ENCODE assay signal across 12 mouse cellular contexts in the genomic region with DNA sequence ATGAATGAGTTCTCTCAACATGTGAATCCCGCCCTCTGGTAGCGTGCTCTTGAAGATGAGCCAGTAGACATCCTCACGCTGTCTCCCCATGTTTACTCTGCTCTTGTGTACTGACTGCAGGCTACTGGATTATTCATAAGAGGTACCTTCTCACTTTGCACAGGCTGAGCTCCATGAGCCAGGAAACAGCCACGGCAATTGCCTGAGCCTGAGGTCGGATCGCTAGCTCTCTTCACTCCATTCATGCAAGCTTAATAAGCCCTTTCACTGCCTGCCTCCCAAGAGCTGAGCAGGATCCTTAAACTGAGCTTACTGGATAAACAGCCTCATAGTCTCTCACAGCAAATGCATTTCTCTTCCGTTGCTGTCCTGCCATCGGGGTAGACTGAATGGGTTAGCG.
DNase-seq lines count a peak whose midpoint lies in the region; ATAC-seq and TF ChIP-seq lines count a peak whose summit lies in the region.
"Had no signal": no experiment of that assay in that cellular context is flagged by ENCODE, and none has a peak within 500 bp of the region (broad histone marks: within the 10 kb centered on the region; RNA-seq: fewer than 3 reads in every experiment).

No protein-coding gene starts in this region.

- DNase-seq in embryonic facial prominence, embryonic 14.5 days (ENCODE audit: low spot score), result peak; percentile 41
- DNase-seq in embryonic facial prominence, embryonic 10.5 days (ENCODE audit: low spot score), result no peak
- peak; percentile 76 for DNase-seq in midbrain, embryonic 11.5 days (ENCODE audit: low spot score, missing footprints)
- no peak for DNase-seq in midbrain, embryonic 10.5 days (ENCODE audit: low spot score)
- DNase-seq in thymus, postnatal 0 days (ENCODE audit: low spot score), result no peak
- no peak for DNase-seq in spleen, postnatal 4 days (ENCODE audit: low spot score in 2 of 2)
- DNase-seq: cerebellum, adult 9-11 months; kidney, adult 18-20 months had no signal

- H3K36me3 ChIP-seq in embryonic facial prominence, embryonic 14.5 days (ENCODE audit: control insufficient read depth, insufficient read depth, low read length), result peaks cover 10% of the 10 kb centered on the region; the same call in 1 of the 2 replicates
- H3K36me3 ChIP-seq in embryonic facial prominence, embryonic 10.5 days (replicated peaks), result peaks cover 6% of the 10 kb centered on the region; the same call in 1 of the 2 replicates
- H3K36me3 ChIP-seq in midbrain, embryonic 11.5 days (ENCODE audit: control insufficient read depth, insufficient read depth, low read length), result no peaks in the 10 kb centered on the region
- H3K36me3 ChIP-seq in midbrain, embryonic 10.5 days, result peaks cover 6% of the 10 kb centered on the region; the same call in 1 of the 2 replicates
- H3K36me3 ChIP-seq in midbrain, embryonic 13.5 days, result peaks cover 5% of the 10 kb centered on the region; the same call in 1 of the 2 replicates
- peaks cover 13% of the 10 kb centered on the region for H3K36me3 ChIP-seq in intestine, postnatal 0 days (ENCODE audit: control insufficient read depth, insufficient read depth)

- peak; percentile 10; the same call in 1 of the 2 replicates for ATAC-seq in embryonic facial prominence, embryonic 14.5 days (ENCODE audit: low read depth)
- ATAC-seq in midbrain, embryonic 11.5 days (ENCODE audit: low FRiP score), result peak; percentile 61
- ATAC-seq in midbrain, embryonic 13.5 days, result peak; percentile 51
- no peak for ATAC-seq in intestine, postnatal 0 days

- H3K27me3 ChIP-seq in embryonic facial prominence, embryonic 14.5 days (replicated peaks; ENCODE audit: control insufficient read depth, insufficient read depth, low read length), result no peaks in the 10 kb centered on the region
- H3K27me3 ChIP-seq in embryonic facial prominence, embryonic 10.5 days (replicated peaks; ENCODE audit: low read depth, poor library complexity, severe bottlenecking), result no peaks in the 10 kb centered on the region
- H3K27me3 ChIP-seq in midbrain, embryonic 11.5 days (ENCODE audit: control insufficient read depth, insufficient read depth, low read length), result no peaks in the 10 kb centered on the region
- H3K27me3 ChIP-seq in midbrain, embryonic 10.5 days (ENCODE audit: low read depth, poor library complexity, severe bottlenecking), result no peaks in the 10 kb centered on the region
- 0 out of 2 replicates have a peak, but pooled peaks cover 11% of the 10 kb centered on the region for H3K27me3 ChIP-seq in midbrain, embryonic 13.5 days
- no peaks in the 10 kb centered on the region for H3K27me3 ChIP-seq in intestine, postnatal 0 days (replicated peaks; ENCODE audit: control insufficient read depth, insufficient read depth, low read length)
- H3K27me3 ChIP-seq: embryonic facial prominence, embryonic 13.5 days had no signal

- H3K4me3 ChIP-seq in embryonic facial prominence, embryonic 14.5 days (ENCODE audit: low read depth, low read length), result no peak overlapping the region
- no peak overlapping the region for H3K4me3 ChIP-seq in embryonic facial prominence, embryonic 10.5 days
- no peak overlapping the region for H3K4me3 ChIP-seq in midbrain, embryonic 11.5 days (ENCODE audit: low read depth, low read length)
- H3K4me3 ChIP-seq in midbrain, embryonic 10.5 days, result no peak overlapping the region
- no peak overlapping the region for H3K4me3 ChIP-seq in midbrain, embryonic 13.5 days (replicated peaks)
- H3K4me3 ChIP-seq in intestine, postnatal 0 days (ENCODE audit: low read depth, low read length), result no peak overlapping the region
- H3K4me3 ChIP-seq: embryonic facial prominence, embryonic 13.5 days had no signal

- WGBS in embryonic facial prominence, embryonic 14.5 days, result 70% methylated on average over 9 of the region's 9 CpGs
- 76% methylated on average over 9 of the region's 9 CpGs for WGBS in embryonic facial prominence, embryonic 10.5 days
- WGBS in midbrain, embryonic 11.5 days, result 64% methylated on average over 9 of the region's 9 CpGs
- 75% methylated on average over 9 of the region's 9 CpGs for WGBS in midbrain, embryonic 10.5 days
- 51% methylated on average over 9 of the region's 9 CpGs for WGBS in midbrain, embryonic 13.5 days
- 80% methylated on average over 9 of the region's 9 CpGs for WGBS in intestine, postnatal 0 days

- 0 out of 2 replicates have a peak, but pooled peaks cover 8% of the 10 kb centered on the region for H3K9me3 ChIP-seq in embryonic facial prominence, embryonic 14.5 days (ENCODE audit: control insufficient read depth, low read length)
- H3K9me3 ChIP-seq in embryonic facial prominence, embryonic 10.5 days, result peaks cover 6% of the 10 kb centered on the region; the same call in 1 of the 2 replicates
- peaks cover 6% of the 10 kb centered on the region; the same call in 1 of the 2 replicates for H3K9me3 ChIP-seq in midbrain, embryonic 11.5 days (ENCODE audit: control insufficient read depth, low read length)
- H3K9me3 ChIP-seq in midbrain, embryonic 10.5 days (replicated peaks), result peaks cover 17% of the 10 kb centered on the region
- H3K9me3 ChIP-seq in midbrain, embryonic 13.5 days, result 0 out of 2 replicates have a peak, but pooled peaks cover 5% of the 10 kb centered on the region
- H3K9me3 ChIP-seq in intestine, postnatal 0 days (ENCODE audit: control insufficient read depth), result 0 out of 2 replicates have a peak, but pooled peaks cover 3% of the 10 kb centered on the region

- H3K9ac ChIP-seq in embryonic facial prominence, embryonic 14.5 days (ENCODE audit: low read depth, low read length), result no peak overlapping the region
- H3K9ac ChIP-seq in midbrain, embryonic 11.5 days (ENCODE audit: low read length), result no peak overlapping the region
- H3K9ac ChIP-seq in midbrain, embryonic 13.5 days (replicated peaks), result no peak overlapping the region
- H3K9ac ChIP-seq in intestine, postnatal 0 days (ENCODE audit: low read depth, low read length), result no peak overlapping the region
- H3K9ac ChIP-seq: embryonic facial prominence, embryonic 13.5 days had no signal

- TF ChIP-seq CTCF in intestine, postnatal 0 days (IDR thresholded peaks at IDR 0.05; ENCODE audit: low read depth), result no peak

- no peak overlapping the region for H3K4me2 ChIP-seq in embryonic facial prominence, embryonic 14.5 days (ENCODE audit: low read depth, low read length)
- no peak overlapping the region for H3K4me2 ChIP-seq in midbrain, embryonic 11.5 days
- H3K4me2 ChIP-seq in midbrain, embryonic 13.5 days (replicated peaks), result no peak overlapping the region
- H3K4me2 ChIP-seq in intestine, postnatal 0 days (replicated peaks; ENCODE audit: low read depth), result no peak overlapping the region
- H3K4me2 ChIP-seq: embryonic facial prominence, embryonic 13.5 days; heart, embryonic 11.5 days had no signal

- no peak overlapping the region for H3K27ac ChIP-seq in embryonic facial prominence, embryonic 14.5 days (replicated peaks; ENCODE audit: low read depth, low read length)
- no peak overlapping the region for H3K27ac ChIP-seq in embryonic facial prominence, embryonic 10.5 days (replicated peaks)
- no peak overlapping the region for H3K27ac ChIP-seq in midbrain, embryonic 11.5 days (ENCODE audit: low read depth, low read length)
- no peak overlapping the region for H3K27ac ChIP-seq in midbrain, embryonic 10.5 days (replicated peaks)
- H3K27ac ChIP-seq in midbrain, embryonic 13.5 days, result peak overlapping the region; percentile 15; the same call in 1 of the 2 replicates
- H3K27ac ChIP-seq in intestine, postnatal 0 days (ENCODE audit: low read depth, low read length), result no peak overlapping the region

- peaks cover 9% of the 10 kb centered on the region for H3K4me1 ChIP-seq in embryonic facial prominence, embryonic 14.5 days (ENCODE audit: control insufficient read depth, insufficient read depth, low read length)
- H3K4me1 ChIP-seq in embryonic facial prominence, embryonic 10.5 days, result peaks cover 12% of the 10 kb centered on the region
- no peaks in the 10 kb centered on the region; the same call in none of the 2 replicates for H3K4me1 ChIP-seq in midbrain, embryonic 11.5 days (ENCODE audit: control insufficient read depth, insufficient read depth, low read length)
- H3K4me1 ChIP-seq in midbrain, embryonic 10.5 days, result peaks cover 23% of the 10 kb centered on the region
- peaks cover 20% of the 10 kb centered on the region for H3K4me1 ChIP-seq in midbrain, embryonic 13.5 days (replicated peaks)
- H3K4me1 ChIP-seq in intestine, postnatal 0 days (replicated peaks; ENCODE audit: control insufficient read depth, insufficient read depth, low read length), result no peaks in the 10 kb centered on the region

Comparison
In these comparisons a context has a peak if more than half of its experiments do, and no peak if none do; other contexts are left out.
1. DNase-seq: peak in embryonic facial prominence, embryonic 14.5 days (single experiment) and midbrain, embryonic 11.5 days (single experiment); none in embryonic facial prominence, embryonic 10.5 days (single experiment), midbrain, embryonic 10.5 days (single experiment), thymus, postnatal 0 days (single experiment) and spleen, postnatal 4 days (0 of 2).